In genomic region chr6:124414927-124415325, GRCm38 (mm10) we compare ENCODE assay signal across 7 mouse cellular contexts. TPM values are rescaled to one million over a fixed set of nuclear protein-coding genes. Genes with fewer than 3 reads are reported as not detected.
DNase-seq lines count a peak whose midpoint lies in the region; ATAC-seq and TF ChIP-seq lines count a peak whose summit lies in the region.

Gene Pex5, minus strand, starts transcription at chr6:124415067.

- peak within 1 kb of the TSS; percentile 89 for H3K9ac ChIP-seq in intestine, postnatal 0 days (ENCODE audit: low read depth, low read length)
- peak within 1 kb of the TSS; percentile 82 for H3K9ac ChIP-seq in midbrain, embryonic 12.5 days (replicated peaks)

- ATAC-seq in intestine, postnatal 0 days = peak; percentile 91
- peak; percentile 94 for ATAC-seq in midbrain, embryonic 12.5 days (ENCODE audit: low FRiP score, low read depth)

- H3K9me3 ChIP-seq in intestine, postnatal 0 days (ENCODE audit: control insufficient read depth) = no peaks in the 10 kb centered on the region
- no peaks in the 10 kb centered on the region for H3K9me3 ChIP-seq in midbrain, embryonic 12.5 days

- intact Hi-C loops in left cerebral cortex, postnatal 4 days (cut with DNase I) = no loop called here

- WGBS in intestine, postnatal 0 days = 1% methylated on average over 34 of the region's 36 CpGs
- WGBS in midbrain, embryonic 12.5 days = under 1% methylated on average over 26 of the region's 36 CpGs
- WGBS in small intestine, adult 2 months = under 1% methylated on average over 36 of the region's 36 CpGs

- 0 out of 2 replicates have a peak, but pooled peaks cover 3% of the 10 kb centered on the region for H3K4me1 ChIP-seq in intestine, postnatal 0 days (replicated peaks; ENCODE audit: control insufficient read depth, insufficient read depth, low read length)
- peaks cover 5% of the 10 kb centered on the region for H3K4me1 ChIP-seq in midbrain, embryonic 12.5 days
- H3K4me1 ChIP-seq in small intestine, adult 2 months (ENCODE audit: control insufficient read depth, insufficient read depth, insufficient read length, low read length) = 0 out of 2 replicates have a peak, but pooled peaks cover 2% of the 10 kb centered on the region

- H3K27me3 ChIP-seq in intestine, postnatal 0 days (replicated peaks; ENCODE audit: control insufficient read depth, insufficient read depth, low read length) = no peaks in the 10 kb centered on the region
- H3K27me3 ChIP-seq in midbrain, embryonic 12.5 days = no peaks in the 10 kb centered on the region
- H3K27me3 ChIP-seq in small intestine, adult 2 months (ENCODE audit: control insufficient read depth, insufficient read depth, low read length) = no peaks in the 10 kb centered on the region

- peak; percentile 95 for DNase-seq in adrenal gland, adult 8-10 months
- peak; percentile 92 for DNase-seq in embryo, embryonic 9.5 days (ENCODE audit: extremely low spot score)
- no peak for DNase-seq in gonadal fat pad, adult 2 months (ENCODE audit: low read depth)
- DNase-seq in left cerebral cortex, postnatal 4 days = peak; percentile 96

- H3K4me3 ChIP-seq in intestine, postnatal 0 days (ENCODE audit: low read depth, low read length) = peak within 1 kb of the TSS; percentile 91
- H3K4me3 ChIP-seq in midbrain, embryonic 12.5 days = peak within 1 kb of the TSS; percentile 92
- peak within 1 kb of the TSS; percentile 98 for H3K4me3 ChIP-seq in small intestine, adult 2 months (ENCODE audit: low read depth, low read length)

- TF ChIP-seq CTCF in intestine, postnatal 0 days (IDR thresholded peaks at IDR 0.05; ENCODE audit: low read depth) = no peak
- TF ChIP-seq CTCF in small intestine, adult 2 months (IDR thresholded peaks at IDR 0.05; ENCODE audit: extremely low read depth, insufficient read length, insufficient replicate concordance, low read depth, low read length) = no peak

- H3K36me3 ChIP-seq in intestine, postnatal 0 days (ENCODE audit: control insufficient read depth, insufficient read depth) = peaks cover 12% of the 10 kb centered on the region
- H3K36me3 ChIP-seq in midbrain, embryonic 12.5 days = peaks cover 22% of the 10 kb centered on the region
- peaks cover 10% of the 10 kb centered on the region for H3K36me3 ChIP-seq in small intestine, adult 2 months (ENCODE audit: control insufficient read depth, insufficient read depth, low read length)

- TF ChIP-seq POLR2A in small intestine, adult 2 months (IDR thresholded peaks at IDR 0.05; ENCODE audit: low read depth, low read length) = 0 out of 2 replicates have a peak, but pooled peaks have one; percentile 5

- peak within 1 kb of the TSS; percentile 86 for H3K4me2 ChIP-seq in intestine, postnatal 0 days (replicated peaks; ENCODE audit: low read depth)
- peak within 1 kb of the TSS; percentile 73 for H3K4me2 ChIP-seq in midbrain, embryonic 12.5 days (replicated peaks)

- H3K27ac ChIP-seq in intestine, postnatal 0 days (ENCODE audit: low read depth, low read length) = peak within 1 kb of the TSS; percentile 90
- peak within 1 kb of the TSS; percentile 61 for H3K27ac ChIP-seq in midbrain, embryonic 12.5 days (replicated peaks)
- H3K27ac ChIP-seq in small intestine, adult 2 months (ENCODE audit: insufficient read depth, low read depth, low read length) = peak within 1 kb of the TSS; percentile 95

RNA-seq across cellular contexts. Expression of gene Pex5, which starts in this region (rescaled TPM):
- 10 to 100 TPM; 62.0 to 95.7 (median 82.8) TPM for total RNA-seq in adrenal gland, adult 8-10 months (2022)
- 56.4 and 60.9 TPM in 2 replicates for polyA plus RNA-seq in gonadal fat pad, adult 2 months (2012; rRNA removed)
- 30.1 and 33.6 TPM in 2 replicates for polyA plus RNA-seq in intestine, postnatal 0 days (2015; fragmentation: Nextera tagmentation; extraction: Ambion mirVana)
- 10 to 100 TPM; 80.4 to 82.4 TPM for total RNA-seq in left cerebral cortex, postnatal 4 days (2021)
- 64.7 and 68.1 TPM in 2 replicates for polyA plus RNA-seq in midbrain, embryonic 12.5 days (2016; fragmentation: Nextera tagmentation; extraction: Ambion mirVana)
- 17.1 and 29.1 TPM in 2 replicates for polyA plus RNA-seq in small intestine, adult 2 months (2012; rRNA removed)
